Mouse (Mus musculus) layer of hippocampus, adult 9-11 months (tissue): ENCODE measurements around the gene Mtch2.

Source experiments
- DNase-seq: peaks from one replicate; pipeline ENCODE4 v3.0.0; 2022

Gene Mtch2

GRCm38 (mm10) chr2:90911668-90912067 is 64.7 kb downstream of the Mtch2 start:
- no peak for DNase-seq

- no peak for DNase-seq
Measured at GRCm38 (mm10) chr2:90913671-90914070, 66.7 kb downstream of the Mtch2 start.

- DNase-seq = no peak
Measured at GRCm38 (mm10) chr2:90915516-90915915, 68.6 kb downstream of the Mtch2 start.
